Mouse (Mus musculus) right cerebral cortex, postnatal 36 days (tissue): ENCODE results near the gene Slc26a10.
"Not testable (repeated sequence)": the region's sequence is repeated elsewhere in the genome, so short reads cannot be mapped to it uniquely, and the experiment has no call there.

Experiments used
- DNase-seq, 2 experiments: peaks; one replicate each; pipeline ENCODE4 v3.0.0; 2022; ENCODE audit warnings: low spot score in 2 of 2, mixed read lengths in 1 of 2

Slc26a10 gene

DNA sequence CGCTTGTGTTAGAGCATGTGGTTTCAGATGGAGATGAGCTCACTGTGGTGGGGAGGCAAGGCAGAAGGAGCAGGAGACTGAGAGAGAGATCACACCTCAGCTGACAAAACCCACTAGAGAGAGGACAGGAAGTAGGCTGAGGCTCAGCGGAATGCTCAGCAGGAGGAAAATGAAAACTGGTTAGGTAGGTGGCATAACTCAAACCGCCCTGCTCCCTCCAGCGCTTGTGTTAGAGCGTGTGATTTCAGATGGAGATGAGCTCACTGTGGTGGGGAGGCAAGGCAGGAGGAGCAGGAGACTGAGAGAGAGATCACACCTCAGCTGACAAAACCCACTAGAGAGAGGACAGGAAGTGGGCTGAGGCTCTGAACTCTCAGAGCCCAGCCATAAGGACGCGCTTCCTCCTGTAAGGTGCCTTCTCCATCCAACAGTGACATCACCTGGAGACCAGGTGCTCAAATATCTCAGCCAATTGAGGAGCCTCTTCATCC lies 17.6 kb downstream of the Slc26a10 start:
- DNase-seq, result not testable (repeated sequence)

DNA sequence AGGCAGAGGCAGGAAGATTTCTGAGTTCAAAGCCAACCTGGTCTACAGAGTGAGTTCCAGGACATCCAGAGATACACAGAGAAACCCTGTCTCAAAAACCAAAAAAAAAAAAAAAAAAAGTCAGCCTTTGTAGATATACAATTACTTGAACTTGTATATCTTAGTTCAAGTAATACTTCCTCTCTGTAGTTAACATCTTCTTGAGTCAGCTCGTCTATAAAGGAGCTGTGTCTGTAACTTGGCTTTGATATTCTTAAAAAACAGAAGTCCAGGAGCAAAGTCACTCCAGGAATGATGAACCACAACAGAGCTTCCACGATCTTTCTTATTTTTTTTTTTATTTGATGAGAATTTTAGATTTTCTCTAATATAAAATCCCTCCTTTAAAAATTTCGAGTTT lies 19.7 kb downstream of the Slc26a10 start:
- DNase-seq, result no peak

DNA sequence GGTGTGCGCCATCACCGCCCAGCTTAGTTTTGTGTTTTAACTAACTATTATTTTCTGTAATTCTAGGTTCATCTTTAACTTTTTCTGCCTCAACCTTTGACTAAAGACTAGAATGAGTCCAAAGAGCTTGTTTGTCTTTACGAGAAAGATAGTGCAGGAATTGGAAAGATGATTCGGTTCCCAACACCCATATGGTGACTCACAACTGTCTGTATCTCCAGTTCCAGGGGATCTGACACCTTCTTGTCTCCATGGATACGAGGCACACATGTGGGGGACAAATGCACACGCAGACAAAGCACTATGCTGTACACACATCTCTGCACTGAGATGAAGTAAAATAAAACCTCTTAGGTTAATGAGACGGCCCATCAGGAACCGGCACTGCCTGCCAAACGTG lies 20.4 kb downstream of the Slc26a10 start:
- DNase-seq, result no peak

DNA sequence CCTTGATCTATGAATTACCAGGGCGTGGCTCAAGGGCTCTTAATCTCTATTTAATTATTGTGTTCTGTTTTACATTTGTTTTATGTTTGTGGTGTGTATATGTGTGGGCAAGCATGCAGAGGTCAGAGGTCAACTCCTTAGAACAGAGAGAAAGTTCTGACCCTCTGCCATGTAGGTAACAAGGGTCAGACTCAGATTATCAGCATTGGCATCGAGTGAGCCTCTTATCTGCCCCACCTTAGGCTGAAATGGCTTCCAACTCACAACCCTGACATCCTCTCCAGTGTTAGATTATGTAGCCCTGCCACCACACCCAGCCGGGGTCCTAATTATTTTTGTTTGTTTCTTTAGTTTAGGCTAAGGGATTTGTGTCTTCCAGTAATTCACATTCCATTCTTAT lies 22.0 kb downstream of the Slc26a10 start:
- no peak for DNase-seq

DNA sequence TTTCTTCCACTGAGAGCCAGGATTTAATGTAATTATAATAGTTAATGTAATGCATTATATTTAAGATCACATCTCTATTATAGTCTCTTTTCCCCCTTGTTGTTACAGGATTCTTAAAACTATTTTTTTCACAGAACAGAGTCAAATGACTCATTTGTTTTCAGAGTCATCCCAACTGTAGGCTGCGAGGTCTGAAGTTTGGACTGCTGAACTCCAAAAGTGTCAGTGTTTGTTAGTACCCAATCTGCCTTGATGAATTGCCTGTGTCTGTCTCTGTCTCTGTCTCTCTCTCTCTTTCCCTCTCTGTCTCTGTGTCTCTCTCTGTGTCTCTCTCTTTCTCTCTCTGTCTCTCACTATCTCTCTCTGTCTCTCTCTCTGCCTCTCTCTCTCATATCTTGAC lies 23.9 kb downstream of the Slc26a10 start:
- DNase-seq, result no peak

DNA sequence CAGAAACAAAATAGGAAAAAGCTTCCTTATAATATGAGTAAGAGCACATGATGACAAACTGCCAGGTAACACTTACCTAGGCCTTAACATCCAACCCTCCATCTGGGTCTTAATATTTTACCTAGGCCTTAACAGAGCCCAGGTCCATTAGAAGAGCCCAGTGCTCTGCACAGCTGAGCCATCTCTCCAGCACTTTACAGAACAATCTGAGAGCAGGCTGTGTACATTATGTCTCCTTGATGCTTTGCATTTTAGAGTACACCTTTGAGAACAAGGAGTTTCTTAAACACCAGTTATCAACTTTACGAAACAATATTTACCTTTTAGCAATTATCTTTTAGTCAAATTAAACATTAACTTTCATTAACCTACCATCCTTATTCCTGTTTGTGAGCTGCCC lies 24.4 kb downstream of the Slc26a10 start:
- no peak for DNase-seq

DNA sequence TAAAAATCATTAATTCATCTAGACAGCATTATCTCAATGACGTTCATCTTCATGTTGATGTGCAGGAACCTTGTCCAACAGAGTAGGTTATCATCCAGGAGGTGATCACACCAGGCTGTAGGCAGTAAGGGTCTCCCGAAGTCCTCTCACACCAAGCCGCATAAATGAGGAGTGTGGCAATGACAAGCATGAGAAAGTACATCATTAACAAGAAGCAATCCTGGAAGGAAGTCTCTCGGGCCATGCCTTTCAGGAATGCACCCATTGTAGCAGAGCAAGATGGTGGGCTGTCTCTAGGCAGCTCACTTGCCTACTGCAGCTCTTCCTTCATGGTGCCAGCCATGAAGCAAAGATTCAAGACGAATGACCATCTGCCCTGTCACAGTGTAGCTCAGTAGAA lies 25.8 kb downstream of the Slc26a10 start:
- no peak for DNase-seq

DNA sequence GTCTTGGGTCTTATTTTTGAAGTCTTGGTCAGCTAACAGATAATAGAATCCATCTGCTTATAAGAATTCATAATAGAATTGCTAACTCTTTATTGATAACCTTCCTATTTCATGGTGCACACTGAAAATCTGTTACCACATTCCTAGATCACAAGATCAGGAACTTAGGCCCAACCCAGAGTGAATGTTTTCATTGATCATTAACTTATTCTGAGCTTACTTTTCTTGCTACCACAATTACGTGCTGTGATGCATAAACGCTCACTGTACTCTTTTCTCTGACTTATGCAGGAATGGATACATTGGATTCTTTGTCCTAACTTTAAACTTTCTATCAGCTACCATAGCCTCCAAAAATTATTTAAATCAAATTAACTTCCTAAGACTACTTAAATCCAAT lies 26.2 kb downstream of the Slc26a10 start:
- DNase-seq, result no peak

DNA sequence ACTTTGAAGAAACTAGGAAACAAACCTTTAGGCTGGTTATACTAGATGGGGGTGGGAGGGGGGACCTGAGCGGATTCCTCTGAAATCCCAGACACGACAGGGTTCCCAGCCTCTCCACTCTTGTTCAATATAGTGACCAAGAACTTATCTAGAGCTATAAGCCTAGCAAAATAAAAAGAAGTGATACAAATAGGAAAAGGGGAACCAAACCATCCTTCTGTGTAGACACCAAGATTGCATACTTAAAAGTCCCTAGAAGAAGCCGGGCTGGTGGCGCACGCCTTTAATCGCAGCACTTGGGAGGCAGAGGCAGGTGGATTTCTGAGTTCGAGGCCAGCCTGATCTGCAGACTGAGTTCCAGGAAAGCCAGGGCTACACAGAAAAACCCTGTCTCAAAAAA lies 27.1 kb downstream of the Slc26a10 start:
- DNase-seq, result no peak

DNA sequence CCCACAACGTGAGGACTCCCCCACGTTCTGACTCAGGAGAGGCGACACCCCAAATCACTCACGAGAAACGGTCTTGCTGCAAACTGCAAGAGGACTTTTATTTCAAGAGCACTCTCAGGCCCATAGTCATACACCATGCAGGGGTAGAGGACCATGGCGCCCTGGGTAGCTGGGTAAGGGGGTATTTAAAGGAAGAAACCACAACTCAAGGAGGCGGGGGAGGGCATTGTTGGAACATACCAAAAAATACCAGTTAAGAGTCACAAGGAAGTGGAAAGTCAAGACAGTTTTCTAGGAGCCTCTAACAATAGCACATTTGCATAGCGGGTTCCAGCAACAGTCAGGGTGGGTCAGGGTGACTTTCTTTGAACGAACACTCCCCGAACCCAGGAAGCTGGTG lies 27.9 kb downstream of the Slc26a10 start:
- not testable (repeated sequence) for DNase-seq

DNA sequence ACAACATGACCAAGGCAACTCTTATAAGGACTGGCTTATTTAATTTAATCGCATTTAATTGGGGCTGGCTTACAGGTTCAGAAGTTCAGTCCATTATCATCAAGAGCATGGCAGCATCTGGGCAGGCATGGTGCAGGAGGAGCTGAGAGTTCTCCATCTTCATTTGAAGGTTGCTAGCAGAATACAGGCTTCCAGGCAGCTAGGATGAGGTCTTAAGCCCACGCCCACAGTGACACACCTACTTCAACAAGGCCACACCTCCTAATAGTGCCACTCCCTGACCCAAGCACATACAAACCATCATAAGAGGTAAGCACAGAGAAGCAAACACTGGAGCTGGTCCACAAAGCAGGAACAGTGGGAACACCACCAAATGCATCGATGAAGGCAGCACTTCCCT lies 29.2 kb downstream of the Slc26a10 start:
- DNase-seq, result not testable (repeated sequence)

DNA sequence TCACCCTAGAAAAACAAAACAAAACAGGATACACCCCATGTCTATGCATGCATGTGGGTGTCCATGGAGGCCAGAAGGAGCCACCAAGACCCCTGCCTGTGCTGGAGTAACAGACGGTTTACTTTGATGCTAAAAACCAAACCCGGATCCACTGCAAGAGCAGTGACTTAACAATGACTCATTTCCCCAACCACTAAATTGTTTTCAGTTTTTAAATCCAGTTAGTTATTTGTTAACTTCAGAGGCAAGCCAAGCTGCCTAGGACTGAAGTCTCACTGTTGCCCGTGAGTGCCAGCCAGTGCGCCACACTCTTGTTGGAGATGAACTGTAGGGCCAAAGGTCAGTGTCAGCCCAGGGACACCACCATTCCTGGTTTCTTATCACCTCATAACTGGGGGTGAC lies 30.0 kb downstream of the Slc26a10 start:
- no peak for DNase-seq

DNA sequence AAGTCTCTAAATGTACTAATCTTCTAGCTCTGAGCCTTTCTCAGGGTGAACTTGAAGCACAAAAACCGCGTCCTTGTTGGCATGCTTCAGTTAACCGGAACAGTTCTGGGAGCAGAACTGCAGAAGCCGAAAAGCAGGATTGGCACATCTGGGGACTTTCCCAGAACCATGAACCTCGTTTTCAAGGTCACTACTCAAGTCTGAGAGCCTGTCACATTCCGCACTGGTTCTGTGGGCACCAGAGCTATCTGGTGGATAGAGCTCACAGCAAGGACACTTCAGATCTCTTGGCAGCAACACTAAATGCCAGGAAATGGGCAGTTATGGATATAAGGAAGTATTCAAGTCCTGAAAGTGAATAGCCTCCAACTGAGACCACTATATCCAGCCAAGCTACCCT lies 33.3 kb downstream of the Slc26a10 start:
- DNase-seq, result no peak

DNA sequence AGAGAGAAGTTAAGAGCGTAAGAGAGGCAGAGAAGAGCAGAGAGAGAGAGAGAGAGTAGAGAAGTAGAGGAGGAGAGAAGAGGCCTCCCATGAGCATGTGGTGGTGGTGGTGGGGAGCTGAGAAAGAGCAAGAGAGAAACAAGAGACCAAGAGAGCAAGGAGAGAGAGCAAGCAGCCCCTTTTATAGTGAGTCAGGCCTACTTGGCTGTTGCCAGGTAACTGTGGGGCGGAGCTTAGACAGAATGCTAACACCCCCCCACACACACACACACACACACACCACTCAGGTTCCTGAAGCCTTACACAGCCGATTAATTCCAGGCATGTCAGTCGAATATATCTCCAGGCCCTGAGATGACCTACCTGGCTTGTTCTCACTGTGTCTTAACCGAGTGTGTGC lies 35.1 kb downstream of the Slc26a10 start:
- DNase-seq, result no peak

DNA sequence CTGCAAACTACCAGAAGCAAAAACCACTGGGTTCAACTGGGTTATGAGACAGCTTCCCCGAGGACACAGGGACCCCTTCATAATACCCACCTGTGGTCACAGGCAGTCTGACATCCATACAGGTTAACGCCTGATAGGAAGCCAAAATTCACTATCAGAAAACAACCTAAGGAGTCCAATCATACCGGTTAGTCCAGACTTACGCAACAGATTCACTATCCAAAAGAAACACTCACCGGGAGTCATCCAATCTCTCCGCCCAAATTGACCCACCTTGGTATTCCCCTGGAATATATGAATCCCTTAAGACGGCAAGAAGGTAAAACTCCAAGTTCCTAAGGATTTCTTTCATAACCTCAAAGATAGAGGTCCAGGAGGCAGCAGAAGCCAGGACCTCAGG lies 35.9 kb downstream of the Slc26a10 start:
- no peak for DNase-seq

DNA sequence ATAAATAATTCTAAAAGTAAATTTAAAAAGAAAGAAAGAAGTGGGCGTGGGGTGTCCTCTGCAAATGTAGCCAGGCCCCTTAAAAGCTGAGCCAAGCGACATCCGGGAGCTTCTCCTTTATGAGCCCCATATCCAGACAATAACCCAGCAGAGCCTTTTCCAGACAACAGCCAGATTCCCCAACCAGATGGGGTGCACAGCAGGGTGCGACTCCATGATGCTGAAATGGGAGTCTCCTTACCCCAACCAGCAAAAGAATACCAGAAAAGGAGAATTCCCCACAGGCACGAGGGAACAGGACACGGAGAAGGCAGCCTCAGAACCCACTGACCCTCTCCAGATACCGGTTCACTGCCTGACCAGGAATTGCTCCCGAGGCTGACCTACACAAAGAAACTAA lies 37.2 kb downstream of the Slc26a10 start:
- no peak for DNase-seq

DNA sequence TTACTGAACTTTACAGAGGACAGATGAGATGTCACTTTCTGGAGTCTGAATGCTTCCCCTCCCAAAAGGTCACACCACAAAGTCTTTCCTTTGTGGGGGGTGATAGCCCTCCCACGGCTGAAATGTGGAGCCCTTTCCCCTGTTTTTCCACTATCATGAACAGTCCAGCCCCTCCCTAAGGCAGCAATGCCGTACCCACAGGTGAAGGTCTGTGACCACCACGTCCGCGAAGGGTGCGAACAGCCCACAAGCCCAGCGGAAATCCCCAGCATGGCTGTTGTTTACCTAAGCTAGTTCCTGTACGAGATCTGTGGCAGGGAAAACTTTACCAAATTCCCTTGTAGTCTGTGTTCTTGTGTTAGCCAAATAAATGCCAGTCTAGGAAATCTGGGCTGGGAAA lies 38.9 kb downstream of the Slc26a10 start:
- no peak for DNase-seq

DNA sequence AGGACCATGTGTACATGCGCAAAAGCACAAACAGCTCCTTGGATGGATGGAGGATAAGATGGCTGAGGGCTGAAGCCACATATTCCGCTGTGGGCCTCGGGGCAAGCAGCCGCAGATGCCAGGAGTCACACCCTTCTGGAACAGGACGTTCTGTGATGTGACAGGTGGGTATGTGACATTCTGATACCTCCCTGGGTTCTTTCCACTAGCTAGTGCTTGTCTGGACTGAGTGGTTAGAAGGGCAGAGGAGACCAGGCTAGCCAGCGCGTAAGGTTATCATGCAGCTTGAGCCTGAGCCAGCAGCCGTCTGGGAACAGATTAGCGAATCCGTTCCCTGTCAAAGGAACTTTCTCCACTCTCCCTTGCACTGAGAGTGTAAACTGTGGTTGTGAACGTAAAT lies 39.5 kb downstream of the Slc26a10 start:
- no peak for DNase-seq

DNA sequence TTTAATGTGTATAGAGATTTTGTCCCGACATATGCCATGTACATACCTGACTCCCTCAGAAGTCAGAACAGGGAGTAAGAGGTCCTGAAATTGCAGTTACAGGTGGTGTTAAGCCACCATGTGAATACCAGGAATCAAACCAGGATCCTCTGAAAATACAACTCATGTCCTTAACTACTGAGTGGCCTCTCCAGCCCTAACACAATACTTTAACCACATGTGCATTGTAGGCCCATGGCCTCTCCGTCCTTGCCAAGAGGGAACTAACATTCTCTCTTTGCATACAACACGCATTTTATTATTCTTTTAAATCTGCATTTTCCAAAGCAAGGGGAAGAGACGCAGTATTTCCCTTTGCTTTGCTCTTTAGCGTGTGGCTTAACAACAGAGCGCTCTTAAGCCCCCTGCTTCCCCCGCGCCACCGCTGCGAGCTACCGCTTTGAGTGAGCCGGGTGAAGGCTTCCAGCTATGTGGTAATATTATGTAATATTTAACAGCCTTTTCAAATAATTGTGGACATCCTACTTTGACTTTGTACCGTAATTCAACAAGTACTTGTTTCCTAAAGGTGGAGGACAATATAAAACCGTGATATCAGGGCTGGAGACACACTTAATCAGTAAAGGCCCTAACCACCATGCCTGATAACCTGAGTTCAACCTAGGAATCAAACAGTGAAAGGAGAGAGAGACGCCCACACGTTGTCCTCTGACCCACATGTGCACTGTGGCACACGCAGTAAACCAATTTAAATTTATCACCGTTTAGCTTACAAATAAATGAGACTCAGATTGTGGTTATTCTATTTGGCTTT lies 41.9 kb downstream of the Slc26a10 start:
- DNase-seq, result no peak

DNA sequence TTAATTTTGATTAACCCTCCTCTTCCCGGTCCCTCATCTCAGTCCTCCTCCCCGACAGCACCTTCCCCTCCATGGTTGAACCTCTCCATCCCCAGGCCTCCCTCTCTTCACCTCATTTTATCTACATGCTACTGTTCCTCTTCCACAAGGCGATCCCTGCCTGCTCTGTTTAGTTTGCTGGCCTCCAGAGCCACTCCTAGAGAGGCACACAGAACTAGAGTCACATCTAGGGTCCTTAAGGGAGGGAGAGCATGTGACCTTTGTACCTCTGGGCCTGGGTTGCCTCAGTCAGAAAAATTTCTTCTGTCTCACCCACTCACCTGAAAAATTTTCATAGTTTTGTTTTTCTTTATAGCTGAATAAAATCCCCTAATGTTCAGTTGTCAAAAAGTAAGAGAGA lies 42.5 kb downstream of the Slc26a10 start:
- no peak for DNase-seq

DNA sequence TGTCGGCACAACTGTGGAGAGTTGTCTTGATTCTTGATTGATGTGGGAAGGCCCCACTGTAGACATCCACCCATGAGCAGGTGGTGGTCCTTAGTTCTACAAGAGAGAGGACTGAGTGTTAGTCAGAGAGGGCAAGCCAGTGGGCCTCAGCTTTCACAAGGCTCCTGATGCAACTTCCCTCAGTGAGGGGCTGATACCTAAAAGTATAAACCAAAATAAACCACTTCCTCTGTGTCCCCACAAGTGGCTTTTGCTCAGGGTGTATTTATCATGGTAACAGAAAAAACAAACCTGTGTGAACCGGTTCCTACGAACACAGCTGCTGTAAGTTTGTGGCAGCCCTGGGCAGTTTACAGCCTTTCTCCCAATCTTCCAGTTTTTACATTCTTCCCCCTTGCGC lies 43.9 kb downstream of the Slc26a10 start:
- DNase-seq, result no peak

DNA sequence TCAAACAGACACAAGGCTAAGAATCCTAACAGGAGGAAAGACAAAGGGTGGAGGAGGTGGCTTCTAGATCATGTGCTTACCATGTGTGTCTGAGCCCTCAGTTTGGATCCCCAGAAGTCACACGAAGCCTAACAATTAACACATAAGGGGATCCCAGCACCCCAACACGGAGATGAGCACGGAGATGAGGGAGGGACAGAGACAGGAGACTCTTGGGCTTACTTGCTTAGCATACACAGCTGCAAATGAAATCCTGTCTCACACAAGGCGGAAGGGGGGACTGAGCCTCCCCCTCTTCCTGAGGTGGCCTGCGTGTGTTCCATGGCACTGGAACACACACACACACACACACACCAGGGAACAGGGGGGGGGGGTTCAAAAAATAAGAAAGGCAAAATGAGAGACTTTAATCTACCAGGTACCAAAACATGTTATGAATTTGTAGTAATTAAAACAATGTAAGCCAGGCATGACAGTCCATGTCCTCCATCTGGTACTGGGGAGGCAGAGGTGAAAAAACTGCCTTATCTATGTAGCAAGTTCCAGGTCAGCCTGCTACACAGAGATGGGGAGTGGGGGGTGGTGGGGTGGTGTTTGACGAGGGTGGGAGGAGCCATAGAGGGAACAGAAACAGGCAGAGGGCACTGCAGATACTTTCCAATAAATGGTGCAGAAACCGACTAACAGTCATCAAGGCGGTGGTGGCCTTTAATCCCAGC lies 45.2 kb downstream of the Slc26a10 start:
- no peak for DNase-seq

DNA sequence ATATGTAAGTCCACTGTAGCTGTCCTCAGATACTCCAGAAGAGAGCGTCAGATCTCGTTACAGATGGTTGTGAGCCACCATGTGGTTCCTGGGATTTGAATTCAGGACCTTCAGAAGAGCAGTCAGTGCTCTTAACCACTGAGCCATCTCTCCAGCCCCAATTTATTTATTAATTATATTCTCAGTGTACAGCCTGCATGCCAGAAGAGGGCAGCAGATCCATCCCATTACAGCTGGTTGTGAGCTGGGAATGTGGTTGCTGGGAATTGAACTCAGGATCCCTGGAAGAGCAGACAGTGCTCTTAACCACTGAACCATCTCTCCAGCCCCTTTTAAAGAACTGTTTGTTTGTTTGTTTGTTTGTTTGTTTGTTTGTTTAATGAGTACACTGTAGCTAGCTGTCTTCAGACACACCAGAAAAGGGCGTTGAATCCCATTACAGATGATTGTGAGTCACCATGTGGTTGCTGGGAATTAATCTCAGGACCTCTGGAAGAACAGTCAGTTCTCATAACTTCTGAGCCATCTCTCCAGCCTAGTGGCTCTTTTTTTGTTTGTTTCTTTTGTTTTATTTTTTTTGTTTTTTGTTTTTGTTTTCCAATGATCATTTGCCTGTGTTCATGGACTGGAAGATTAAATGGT lies 45.9 kb downstream of the Slc26a10 start:
- not testable (repeated sequence) for DNase-seq
